Mouse (Mus musculus) embryonic facial prominence, embryonic 15.5 days (tissue): Measurements from ENCODE around the gene Ints4. TPM values are rescaled to one million over a fixed set of nuclear protein-coding genes. Genes with fewer than 3 reads are reported as not detected.
"Not testable (repeated sequence)": the region's sequence is repeated elsewhere in the genome, so short reads cannot be mapped to it uniquely, and the experiment has no call there.

ENCODE experiments used
- ATAC-seq: fragments of 200-750 bp; cut with Nextera tagmentation; 2 replicates; pipeline ENCODE4 v1.8.0; 2017; ENCODE audit warnings: low read depth, moderate TSS enrichment; ENCODE audit not compliant: insufficient number of reproducible peaks, low FRiP score, low TSS enrichment
- H3K27ac ChIP-seq: fragments of 300-500 bp; sonication (generic); replicated peaks from 2 replicates; pipeline ENCODE4 v1.5.1; 2015; ENCODE audit warnings: mild to moderate bottlenecking, inconsistent platforms
- H3K27me3 ChIP-seq: fragments of 300-500 bp; sonication (generic); 2 replicates; pipeline ENCODE4 v1.6.1; 2015; ENCODE audit warnings: inconsistent platforms
- H3K36me3 ChIP-seq: fragments of 300-500 bp; sonication (generic); 2 replicates; pipeline ENCODE4 v1.6.1; 2015; ENCODE audit warnings: mild to moderate bottlenecking, inconsistent platforms
- H3K4me1 ChIP-seq: fragments of 300-500 bp; sonication (generic); 2 replicates; pipeline ENCODE4 v1.6.1; 2015; ENCODE audit warnings: inconsistent platforms
- H3K4me2 ChIP-seq: fragments of 300-500 bp; sonication (generic); replicated peaks from 2 replicates; pipeline ENCODE4 v1.6.1; 2015; ENCODE audit warnings: mild to moderate bottlenecking, inconsistent platforms
- H3K4me3 ChIP-seq: fragments of 300-500 bp; sonication (generic); replicated peaks from 2 replicates; pipeline ENCODE4 v1.5.1; 2015; ENCODE audit warnings: mild to moderate bottlenecking, inconsistent platforms
- H3K9ac ChIP-seq: fragments of 300-500 bp; sonication (generic); 2 replicates; pipeline ENCODE4 v1.6.1; 2015; ENCODE audit warnings: inconsistent platforms
- H3K9me3 ChIP-seq: fragments of 300-500 bp; sonication (generic); replicated peaks from 2 replicates; pipeline ENCODE4 v1.6.1; 2016; ENCODE audit warnings: inconsistent platforms
- WGBS: fragments of 180-500 bp; shearing (Covaris S2); methylation state at CpG from one replicate; pipeline ENCODE4 v1.1.7; 2015; 5-methylcytosine and 5-hydroxymethylcytosine counted together
- polyA plus RNA-seq: library from polyadenylated mRNA; unstranded; fragments of >200 nt; fragmentation: Nextera tagmentation; extraction: Ambion mirVana; gene quantifications from 2 replicates; pipeline ENCODE4 v1.2.1, GENCODE M21; 2015

Ints4 gene
- 43.7 and 45.5 TPM in 2 replicates for polyA plus RNA-seq

GRCm38 (mm10) chr7:97480821-97481339 is at the start of gene Ints4:
Gene Ints4, plus strand, starts transcription at chr7:97480956.
- Histone ChIP-seq H3K4me2 (peak within 1 kb of the TSS; percentile 61), H3K4me3 (peak within 1 kb of the TSS; percentile 80), H3K9me3 (no peaks in the 10 kb centered on the region), H3K27ac (peak within 1 kb of the TSS; percentile 65), H3K4me1 (peaks cover 9% of the 10 kb centered on the region), H3K9ac (peak within 1 kb of the TSS; percentile 61), H3K27me3 (no peaks in the 10 kb centered on the region), H3K36me3 (peaks cover 13% of the 10 kb centered on the region)
- 0% methylated on average over 24 of the region's 24 CpGs for WGBS
- ATAC-seq: peak; percentile 99

DNA sequence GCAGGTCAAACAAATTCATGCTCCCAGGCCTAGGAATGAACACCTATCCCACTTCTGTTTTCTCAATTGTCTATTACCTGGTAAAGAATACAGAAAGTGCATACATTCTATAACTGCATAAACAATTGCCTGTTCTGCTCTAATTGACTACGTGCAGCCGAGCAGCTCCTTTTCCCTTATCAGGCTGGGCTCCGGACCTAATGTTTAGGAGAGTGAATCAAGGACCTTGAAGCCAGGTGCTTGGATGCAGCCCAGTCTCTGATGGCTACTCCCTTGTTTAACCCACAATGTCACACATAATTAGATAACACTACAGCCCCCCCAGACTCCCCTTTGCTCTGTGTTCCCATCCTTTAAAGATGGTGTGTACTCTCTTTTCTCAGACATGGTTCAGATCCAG is 47.2 kb upstream of the Ints4 start:
- H3K9me3 ChIP-seq, H3K4me2 ChIP-seq, H3K36me3 ChIP-seq, H3K4me1 ChIP-seq, H3K27ac ChIP-seq, ATAC-seq, H3K4me3 ChIP-seq, H3K27me3 ChIP-seq, H3K9ac ChIP-seq: not testable (repeated sequence)
- WGBS: 66% methylated on average over 3 of the region's 3 CpGs

DNA sequence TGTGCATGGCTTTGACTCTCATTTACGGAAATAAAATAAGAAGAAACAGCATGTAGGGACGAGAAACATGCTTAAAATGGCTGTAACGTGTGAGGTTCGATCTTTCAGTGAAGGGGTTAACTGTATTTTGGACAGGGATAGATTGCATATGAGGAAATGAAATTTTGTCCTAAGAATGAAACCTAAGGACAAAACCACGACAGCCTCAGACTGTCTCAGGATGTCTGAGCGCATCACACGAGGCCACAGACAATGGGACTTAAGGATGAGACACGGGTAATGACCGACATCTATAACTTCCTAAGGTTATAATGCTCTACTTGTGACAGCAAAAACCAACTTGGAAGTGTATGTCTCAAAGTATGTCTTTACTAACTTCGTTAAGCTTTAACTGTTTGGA is 46.2 kb upstream of the Ints4 start:
- H3K36me3 ChIP-seq: no peaks in the 10 kb centered on the region
- H3K27ac ChIP-seq: no peak overlapping the region
- no peak overlapping the region for H3K4me3 ChIP-seq
- no peak overlapping the region for H3K9ac ChIP-seq
- no peaks in the 10 kb centered on the region for H3K9me3 ChIP-seq
- ATAC-seq: no peak
- H3K27me3 ChIP-seq: no peaks in the 10 kb centered on the region
- H3K4me2 ChIP-seq: no peak overlapping the region
- peaks cover 5% of the 10 kb centered on the region for H3K4me1 ChIP-seq
- WGBS: 69% methylated on average over 10 of the region's 10 CpGs

GRCm38 (mm10) chr7:97438986-97439385 is 41.8 kb upstream of the Ints4 start:
- Histone ChIP-seq H3K9ac (no peak overlapping the region), H3K36me3 (no peaks in the 10 kb centered on the region)
- no peak for ATAC-seq

GRCm38 (mm10) chr7:97446171-97446925 is 34.4 kb upstream of the Ints4 start:
- ATAC-seq: peak; percentile 85
- Histone ChIP-seq H3K9me3 (no peaks in the 10 kb centered on the region), H3K27ac (peak overlapping the region; percentile 86), H3K4me1 (peaks cover 20% of the 10 kb centered on the region), H3K9ac (no peak overlapping the region), H3K27me3 (no peaks in the 10 kb centered on the region), H3K4me2 (no peak overlapping the region), H3K36me3 (no peaks in the 10 kb centered on the region), H3K4me3 (no peak overlapping the region)
- 9% methylated on average over 6 of the region's 6 CpGs for WGBS

More at GRCm38 (mm10) chr7:97438986-97439385, 41.8 kb upstream of the Ints4 start:
- Histone ChIP-seq H3K27ac (no peak overlapping the region), H3K4me3 (no peak overlapping the region), H3K4me2 (no peak overlapping the region), H3K4me1 (no peaks in the 10 kb centered on the region), H3K27me3 (no peaks in the 10 kb centered on the region), H3K9me3 (no peaks in the 10 kb centered on the region)

- peak; percentile 8; the same call in 1 of the 2 replicates for ATAC-seq
- H3K27me3 ChIP-seq: no peaks in the 10 kb centered on the region
- H3K9me3 ChIP-seq: no peaks in the 10 kb centered on the region
- no peak overlapping the region for H3K4me2 ChIP-seq
- H3K9ac ChIP-seq: no peak overlapping the region
- no peaks in the 10 kb centered on the region for H3K36me3 ChIP-seq
- peaks cover 20% of the 10 kb centered on the region for H3K4me1 ChIP-seq
- H3K4me3 ChIP-seq: no peak overlapping the region
- H3K27ac ChIP-seq: peak overlapping the region; percentile 86
- 52% methylated on average over 6 of the region's 6 CpGs for WGBS
These were observed 33.7 kb upstream of the Ints4 start for GRCm38 (mm10) chr7:97447050-97447531.

DNA sequence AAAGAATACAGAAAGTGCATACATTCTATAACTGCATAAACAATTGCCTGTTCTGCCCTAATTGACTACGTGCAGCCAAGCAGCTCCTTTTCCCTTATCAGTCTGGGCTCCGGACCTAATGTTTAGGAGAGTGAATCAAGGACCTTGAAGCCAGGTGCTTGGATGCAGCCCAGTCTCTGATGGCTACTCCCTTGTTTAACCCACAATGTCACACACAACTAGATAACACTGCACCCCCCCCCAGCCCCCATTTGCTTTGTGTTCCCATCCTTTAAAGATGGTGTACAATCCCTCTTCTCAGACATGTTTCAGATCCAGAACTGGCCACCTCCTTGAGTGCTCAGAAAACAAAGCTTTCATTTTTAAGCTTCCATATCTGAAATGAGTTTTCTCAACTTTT is 29.7 kb upstream of the Ints4 start, which contains the start of gene Kctd14:
Kctd14 (plus strand) TSS at position 301 of the 400 bp plus-strand sequence.
- not testable (repeated sequence) for H3K4me3 ChIP-seq, H3K27ac ChIP-seq, ATAC-seq, H3K27me3 ChIP-seq, H3K4me2 ChIP-seq, H3K9ac ChIP-seq, H3K36me3 ChIP-seq, H3K9me3 ChIP-seq
- H3K4me1 ChIP-seq: peaks cover 26% of the 10 kb centered on the region
- WGBS: 90% methylated on average over 2 of the region's 2 CpGs

- Histone ChIP-seq H3K9me3 (no peaks in the 10 kb centered on the region), H3K4me1 (peaks cover 15% of the 10 kb centered on the region), H3K4me3 (no peak overlapping the region), H3K27ac (no peak overlapping the region), H3K27me3 (no peaks in the 10 kb centered on the region), H3K4me2 (no peak overlapping the region), H3K9ac (no peak overlapping the region), H3K36me3 (no peaks in the 10 kb centered on the region)
- 72% methylated on average over 6 of the region's 6 CpGs for WGBS
- no peak for ATAC-seq
These were observed 28.6 kb upstream of the Ints4 start for GRCm38 (mm10) chr7:97452196-97452595.

GRCm38 (mm10) chr7:97453141-97453921 is 27.4 kb upstream of the Ints4 start:
- H3K4me2 ChIP-seq: peak overlapping the region; percentile 91
- ATAC-seq: peak; percentile 60
- H3K4me1 ChIP-seq: peaks cover 10% of the 10 kb centered on the region; the same call in 1 of the 2 replicates
- 6% methylated on average over 27 of the region's 27 CpGs for WGBS
- peak overlapping the region; percentile 58 for H3K27ac ChIP-seq
- peak overlapping the region; percentile 50 for H3K4me3 ChIP-seq
- H3K9me3 ChIP-seq: no peaks in the 10 kb centered on the region
- no peaks in the 10 kb centered on the region for H3K36me3 ChIP-seq
- peak overlapping the region; percentile 31 for H3K9ac ChIP-seq
- no peaks in the 10 kb centered on the region for H3K27me3 ChIP-seq

DNA sequence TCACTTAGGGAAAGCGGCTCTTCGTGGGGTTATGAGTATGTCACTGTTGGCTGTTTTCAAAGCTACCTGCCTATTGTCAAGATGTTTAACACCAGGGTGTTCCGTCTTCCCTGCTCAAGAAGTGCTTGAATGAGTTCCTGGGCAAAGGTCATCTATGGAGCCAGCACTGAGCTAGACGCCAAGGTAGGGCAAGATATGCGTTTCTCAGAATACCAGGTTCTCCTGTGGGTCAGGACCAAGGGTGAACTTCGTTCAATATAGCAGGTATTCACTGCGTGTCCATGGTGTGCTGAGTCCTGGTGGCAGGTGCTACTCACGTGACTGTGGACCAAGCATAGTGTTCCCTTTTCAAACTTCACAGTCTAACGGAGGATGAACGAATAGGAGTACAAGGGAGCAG is 26.0 kb upstream of the Ints4 start:
- no peaks in the 10 kb centered on the region for H3K27me3 ChIP-seq
- no peak overlapping the region for H3K4me3 ChIP-seq
- 92% methylated on average over 10 of the region's 10 CpGs for WGBS
- no peak overlapping the region for H3K9ac ChIP-seq
- no peak overlapping the region for H3K4me2 ChIP-seq
- no peak for ATAC-seq
- peaks cover 10% of the 10 kb centered on the region; the same call in 1 of the 2 replicates for H3K4me1 ChIP-seq
- no peaks in the 10 kb centered on the region for H3K36me3 ChIP-seq
- no peak overlapping the region for H3K27ac ChIP-seq
- H3K9me3 ChIP-seq: no peaks in the 10 kb centered on the region

DNA sequence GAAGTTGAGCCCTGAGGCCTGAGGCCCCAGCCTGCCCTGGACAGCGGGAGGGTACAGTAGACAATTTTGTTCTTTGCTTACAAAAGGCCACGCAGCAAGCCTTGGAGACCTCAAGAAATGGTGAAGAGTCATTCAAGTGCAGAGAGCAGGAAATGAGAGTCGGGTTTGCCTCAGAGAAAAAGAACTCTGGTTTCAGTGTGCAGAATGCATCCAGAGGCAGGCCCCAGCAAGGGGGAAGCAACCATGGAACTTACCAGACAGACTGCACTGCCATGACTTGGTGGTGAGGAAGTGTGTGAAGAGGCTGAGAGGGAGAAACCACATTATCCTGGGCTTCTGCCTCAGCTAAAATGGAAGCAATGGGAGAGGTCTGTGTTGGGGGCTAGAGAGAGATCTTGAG is 25.2 kb upstream of the Ints4 start:
- H3K27ac ChIP-seq: no peak overlapping the region
- H3K9ac ChIP-seq: no peak overlapping the region
- H3K4me1 ChIP-seq: peaks cover 10% of the 10 kb centered on the region; the same call in 1 of the 2 replicates
- H3K9me3 ChIP-seq: no peaks in the 10 kb centered on the region
- no peaks in the 10 kb centered on the region for H3K36me3 ChIP-seq
- no peak for ATAC-seq
- H3K4me3 ChIP-seq: no peak overlapping the region
- no peaks in the 10 kb centered on the region for H3K27me3 ChIP-seq
- no peak overlapping the region for H3K4me2 ChIP-seq
- 60% methylated on average over 3 of the region's 3 CpGs for WGBS
